Mouse (Mus musculus): ENCODE measurements around the gene Xdh. TPM values are rescaled to one million over a fixed set of nuclear protein-coding genes. Genes with fewer than 3 reads are reported as not detected.
A peak's percentile ranks its signal among the peaks of the same experiment; 100 is the strongest.

Xdh gene
- polyA plus RNA-seq, 1 experiment = 0.55 TPM

DNA sequence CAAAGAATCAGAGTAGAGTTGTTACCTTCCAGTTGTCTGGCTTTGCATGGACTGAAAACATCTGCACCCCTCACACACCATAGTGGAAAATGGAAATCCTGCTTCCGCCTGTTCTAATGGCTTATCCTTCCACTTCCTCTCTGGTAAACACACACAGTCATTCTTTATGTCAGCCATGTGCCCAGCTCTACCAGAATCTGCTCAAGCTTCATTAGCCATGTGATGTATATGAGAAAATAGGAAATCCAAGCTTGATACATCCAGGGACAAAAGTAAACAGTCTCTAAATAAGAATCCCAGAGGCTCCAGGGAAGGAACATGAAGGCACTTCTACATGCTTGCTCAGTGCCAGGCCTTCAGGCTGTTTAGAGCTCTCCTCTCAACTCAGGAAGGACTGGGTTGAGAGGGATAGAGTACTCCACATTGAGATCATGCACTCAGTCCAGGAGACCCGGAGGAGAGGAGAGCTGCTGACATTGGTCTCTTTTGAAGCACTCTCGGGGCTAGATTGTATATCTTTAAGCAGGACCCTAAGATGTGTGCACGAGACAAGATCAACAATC, 17.4 kb downstream of the Xdh start:
- H3K79me2 ChIP-seq (ENCODE audit: control insufficient read depth, insufficient read depth) = no peaks in the 10 kb centered on the region
- no peaks in the 10 kb centered on the region for H3K36me3 ChIP-seq (ENCODE audit: control insufficient read depth, insufficient read depth)
- no peak overlapping the region for H3K4me2 ChIP-seq (ENCODE audit: low read depth)
- TF ChIP-seq TCF12 (IDR thresholded peaks at IDR 0.05; ENCODE audit: insufficient read depth, poor library complexity, severe bottlenecking) (no peak), POLR2AphosphoS2 (IDR thresholded peaks at IDR 0.05; ENCODE audit: insufficient read length, low read depth) (no peak), MAX (IDR thresholded peaks at IDR 0.05; ENCODE audit: low read depth) (no peak), CEBPB (IDR thresholded peaks at IDR 0.05; ENCODE audit: insufficient read depth, poor library complexity, severe bottlenecking) (no peak), SRF (IDR thresholded peaks at IDR 0.05; ENCODE audit: control insufficient read depth, insufficient read length, low read depth) (no peak), TCF3 (IDR thresholded peaks at IDR 0.05; ENCODE audit: insufficient read length, low read depth) (no peak), POLR2A (IDR thresholded peaks at IDR 0.05; ENCODE audit: insufficient read length, low read depth) (no peak), E2F4 (IDR thresholded peaks at IDR 0.05; ENCODE audit: insufficient read depth) (no peak)
- no peaks in the 10 kb centered on the region for H3K27me3 ChIP-seq (ENCODE audit: control insufficient read depth, insufficient read depth, insufficient read length)
- no peak overlapping the region for H3ac ChIP-seq (ENCODE audit: control insufficient read depth, insufficient read length)
- no peak overlapping the region for H3K4me3 ChIP-seq

DNA sequence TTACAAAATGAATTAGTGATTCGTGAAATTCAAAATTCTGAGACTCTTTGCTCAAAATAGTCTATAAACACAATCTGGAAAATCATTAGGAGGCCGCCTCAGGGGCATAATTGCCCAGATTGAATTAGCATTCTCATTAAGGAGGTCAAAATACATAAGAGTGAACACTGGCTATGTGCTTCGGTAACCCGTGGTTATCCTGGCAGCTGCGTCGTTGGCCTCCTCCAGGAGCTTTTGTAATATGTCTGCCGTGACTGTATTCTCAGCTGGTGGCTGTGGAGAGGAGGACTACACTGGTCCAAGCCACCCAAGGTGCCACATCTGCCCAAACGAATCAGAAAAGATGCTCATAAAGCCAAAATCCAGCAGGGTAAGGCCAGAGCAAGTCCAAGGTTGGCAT, 30.5 kb downstream of the Xdh start:
- H3K79me2 ChIP-seq (ENCODE audit: control insufficient read depth, insufficient read depth) = no peaks in the 10 kb centered on the region
- no peaks in the 10 kb centered on the region for H3K27me3 ChIP-seq (ENCODE audit: control insufficient read depth, insufficient read depth, insufficient read length)
- H3K4me3 ChIP-seq = no peak overlapping the region
- no peak overlapping the region for H3K4me2 ChIP-seq (ENCODE audit: low read depth)
- H3ac ChIP-seq (ENCODE audit: control insufficient read depth, insufficient read length) = no peak overlapping the region
- H3K36me3 ChIP-seq (ENCODE audit: control insufficient read depth, insufficient read depth) = no peaks in the 10 kb centered on the region
- TF ChIP-seq USF1 (IDR thresholded peaks at IDR 0.05; ENCODE audit: low read depth) (no peak), TCF3 (IDR thresholded peaks at IDR 0.05; ENCODE audit: insufficient read length, low read depth) (no peak), MYOG (IDR thresholded peaks at IDR 0.05; ENCODE audit: control insufficient read depth in 1 of 3, insufficient read depth in 1 of 3, insufficient read length in 2 of 3, low read depth in 2 of 3) (no peak), SRF (IDR thresholded peaks at IDR 0.05; ENCODE audit: control insufficient read depth, insufficient read length, low read depth) (no peak), MAX (IDR thresholded peaks at IDR 0.05; ENCODE audit: low read depth) (no peak), MYOD1 (IDR thresholded peaks at IDR 0.05; ENCODE audit: control insufficient read depth in 1 of 3, insufficient read length in 2 of 3, low read depth in 2 of 3) (no peak)

DNA sequence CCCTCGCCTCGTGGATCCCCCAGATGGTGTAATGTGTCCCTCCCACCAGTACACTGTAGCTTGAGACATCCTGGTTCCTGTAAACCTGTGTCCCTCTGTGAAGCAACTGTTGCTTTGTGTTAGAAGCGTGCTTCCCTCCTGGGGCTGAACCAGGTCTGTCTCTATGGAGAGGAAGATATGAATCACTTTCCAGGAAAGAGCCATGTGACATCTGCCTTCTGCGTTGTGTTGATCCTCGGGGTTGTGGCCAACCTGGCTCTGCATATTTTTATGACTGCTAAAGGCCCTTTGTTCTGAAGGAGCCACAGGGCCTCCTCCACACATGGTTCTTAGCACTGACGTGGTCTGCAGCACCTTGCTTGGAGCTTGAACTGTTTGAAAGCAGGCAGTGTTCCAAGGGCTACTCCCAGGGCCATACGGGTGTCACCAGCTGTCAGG, 31.0 kb downstream of the Xdh start:
- TF ChIP-seq CEBPB (IDR thresholded peaks at IDR 0.05; ENCODE audit: insufficient read depth, poor library complexity, severe bottlenecking) = no peak
- TF ChIP-seq REST (IDR thresholded peaks at IDR 0.05; ENCODE audit: insufficient read depth, insufficient read length) = no peak
- no peak for TF ChIP-seq USF1 (IDR thresholded peaks at IDR 0.05; ENCODE audit: low read depth)
- TF ChIP-seq SRF (IDR thresholded peaks at IDR 0.05; ENCODE audit: control insufficient read depth, insufficient read length, low read depth) = no peak
- no peak for TF ChIP-seq TCF12 (IDR thresholded peaks at IDR 0.05; ENCODE audit: insufficient read depth, poor library complexity, severe bottlenecking)
- TF ChIP-seq MYOD1 (IDR thresholded peaks at IDR 0.05; ENCODE audit: control insufficient read depth in 1 of 3, insufficient read length in 2 of 3, low read depth in 2 of 3) = no peak
- no peak for TF ChIP-seq MYOG (IDR thresholded peaks at IDR 0.05; ENCODE audit: control insufficient read depth in 1 of 3, insufficient read depth in 1 of 3, insufficient read length in 2 of 3, low read depth in 2 of 3)
- TF ChIP-seq POLR2AphosphoS2 (IDR thresholded peaks at IDR 0.05; ENCODE audit: insufficient read length, low read depth) = no peak
- TF ChIP-seq E2F4 (IDR thresholded peaks at IDR 0.05; ENCODE audit: insufficient read depth) = no peak
- TF ChIP-seq TCF3 (IDR thresholded peaks at IDR 0.05; ENCODE audit: insufficient read length, low read depth) = no peak
- no peak for TF ChIP-seq POLR2A (IDR thresholded peaks at IDR 0.05; ENCODE audit: insufficient read length, low read depth)
- TF ChIP-seq MAX (IDR thresholded peaks at IDR 0.05; ENCODE audit: low read depth) = no peak
- Histone ChIP-seq H3K36me3 (ENCODE audit: control insufficient read depth, insufficient read depth) (no peaks in the 10 kb centered on the region), H3ac (ENCODE audit: control insufficient read depth, insufficient read length) (no peak overlapping the region), H3K27me3 (ENCODE audit: control insufficient read depth, insufficient read depth, insufficient read length) (no peaks in the 10 kb centered on the region), H3K79me2 (ENCODE audit: control insufficient read depth, insufficient read depth) (no peaks in the 10 kb centered on the region), H3K4me2 (ENCODE audit: low read depth) (peak overlapping the region; percentile 4), H3K4me3 (no peak overlapping the region)

DNA sequence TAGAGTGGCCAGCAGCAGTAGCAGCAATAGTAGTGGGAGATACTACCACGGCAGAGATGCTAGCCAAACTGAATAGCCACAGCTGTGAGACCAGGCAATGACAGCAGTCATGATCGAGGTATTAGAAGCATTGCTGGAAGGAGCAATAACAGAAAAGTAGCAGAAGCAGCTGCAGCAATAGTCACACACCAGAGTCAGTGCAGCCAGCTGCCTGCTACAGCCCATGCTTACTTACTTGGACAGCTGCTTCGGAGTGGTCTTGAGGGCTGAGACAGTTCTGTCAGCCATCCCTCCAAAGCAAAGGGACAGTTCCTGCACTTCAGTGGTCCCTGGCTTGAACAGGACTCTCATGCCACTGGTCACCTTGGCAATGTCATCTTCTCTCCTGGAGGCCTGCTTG, 31.9 kb downstream of the Xdh start:
- H3K4me3 ChIP-seq = no peak overlapping the region
- no peak overlapping the region for H3K4me2 ChIP-seq (ENCODE audit: low read depth)
- TF ChIP-seq TCF12 (IDR thresholded peaks at IDR 0.05; ENCODE audit: insufficient read depth, poor library complexity, severe bottlenecking) (no peak), MYOG (IDR thresholded peaks at IDR 0.05; ENCODE audit: control insufficient read depth in 1 of 3, insufficient read depth in 1 of 3, insufficient read length in 2 of 3, low read depth in 2 of 3) (peak in 2 of 3 experiments; percentile 61 to 75), POLR2A (IDR thresholded peaks at IDR 0.05; ENCODE audit: insufficient read length, low read depth) (no peak), MYOD1 (IDR thresholded peaks at IDR 0.05; ENCODE audit: control insufficient read depth in 1 of 3, insufficient read length in 2 of 3, low read depth in 2 of 3) (peak in 2 of 3 experiments; percentile 65 to 82)

DNA sequence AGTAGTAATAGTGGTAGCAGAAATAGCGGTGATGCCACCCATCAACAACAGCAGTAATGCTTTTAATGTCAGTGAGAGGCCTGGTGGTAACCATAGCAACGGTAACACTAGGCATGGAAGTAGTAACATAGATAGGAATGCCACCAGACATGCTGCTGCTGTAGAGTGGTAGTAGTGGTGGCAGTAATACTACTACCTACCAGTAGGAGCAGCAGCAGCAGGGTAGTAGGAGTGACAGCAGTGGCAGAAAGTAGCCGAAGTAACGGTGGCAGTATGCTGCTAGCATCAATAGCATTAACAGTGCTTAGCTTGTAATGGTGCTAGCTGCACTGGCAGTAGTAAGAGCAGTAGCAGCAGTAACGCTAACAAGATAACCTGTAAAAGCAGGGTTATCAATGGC, 32.3 kb downstream of the Xdh start:
- no peaks in the 10 kb centered on the region for H3K27me3 ChIP-seq (ENCODE audit: control insufficient read depth, insufficient read depth, insufficient read length)
- no peaks in the 10 kb centered on the region for H3K36me3 ChIP-seq (ENCODE audit: control insufficient read depth, insufficient read depth)
- H3ac ChIP-seq (ENCODE audit: control insufficient read depth, insufficient read length) = no peak overlapping the region
- no peaks in the 10 kb centered on the region for H3K79me2 ChIP-seq (ENCODE audit: control insufficient read depth, insufficient read depth)
- no peak overlapping the region for H3K4me3 ChIP-seq
- H3K4me2 ChIP-seq (ENCODE audit: low read depth) = no peak overlapping the region
- TF ChIP-seq REST (IDR thresholded peaks at IDR 0.05; ENCODE audit: insufficient read depth, insufficient read length) (no peak), POLR2A (IDR thresholded peaks at IDR 0.05; ENCODE audit: insufficient read length, low read depth) (no peak), MAX (IDR thresholded peaks at IDR 0.05; ENCODE audit: low read depth) (no peak), E2F4 (IDR thresholded peaks at IDR 0.05; ENCODE audit: insufficient read depth) (no peak), USF1 (IDR thresholded peaks at IDR 0.05; ENCODE audit: low read depth) (no peak), MYOG (IDR thresholded peaks at IDR 0.05; ENCODE audit: control insufficient read depth in 1 of 3, insufficient read depth in 1 of 3, insufficient read length in 2 of 3, low read depth in 2 of 3) (no peak), SRF (IDR thresholded peaks at IDR 0.05; ENCODE audit: control insufficient read depth, insufficient read length, low read depth) (no peak), TCF12 (IDR thresholded peaks at IDR 0.05; ENCODE audit: insufficient read depth, poor library complexity, severe bottlenecking) (no peak), POLR2AphosphoS2 (IDR thresholded peaks at IDR 0.05; ENCODE audit: insufficient read length, low read depth) (no peak), MYOD1 (IDR thresholded peaks at IDR 0.05; ENCODE audit: control insufficient read depth in 1 of 3, insufficient read length in 2 of 3, low read depth in 2 of 3) (no peak), TCF3 (IDR thresholded peaks at IDR 0.05; ENCODE audit: insufficient read length, low read depth) (no peak), CEBPB (IDR thresholded peaks at IDR 0.05; ENCODE audit: insufficient read depth, poor library complexity, severe bottlenecking) (no peak)

More for the DNA sequence above, 31.9 kb downstream of the Xdh start:
- H3K36me3 ChIP-seq (ENCODE audit: control insufficient read depth, insufficient read depth) = no peaks in the 10 kb centered on the region
- no peaks in the 10 kb centered on the region for H3K79me2 ChIP-seq (ENCODE audit: control insufficient read depth, insufficient read depth)
- no peaks in the 10 kb centered on the region for H3K27me3 ChIP-seq (ENCODE audit: control insufficient read depth, insufficient read depth, insufficient read length)
- H3ac ChIP-seq (ENCODE audit: control insufficient read depth, insufficient read length) = no peak overlapping the region
